Mouse (Mus musculus): Measurements from ENCODE around the gene Tdgf1. TPM values are rescaled to one million over a fixed set of nuclear protein-coding genes. Genes with fewer than 3 reads are reported as not detected.

Tdgf1 gene
- polyA plus RNA-seq, 1 experiment from 2014 or later = not detected

- Histone ChIP-seq H3K27ac (ENCODE audit: low read length) (no peak overlapping the region), H3K9me3 (ENCODE audit: low read length) (no peaks in the 10 kb centered on the region), H3K27me3 (ENCODE audit: insufficient read depth, low read length) (peaks cover 58% of the 10 kb centered on the region), H3K4me3 (ENCODE audit: low read length) (no peak overlapping the region), H3K9ac (replicated peaks; ENCODE audit: low read length) (no peak overlapping the region), H3K4me2 (replicated peaks; ENCODE audit: low read depth, low read length) (no peak overlapping the region), H3K4me1 (ENCODE audit: insufficient read depth, low read length) (no peaks in the 10 kb centered on the region), H3K36me3 (ENCODE audit: insufficient read depth, low read length) (no peaks in the 10 kb centered on the region)
- WGBS = 52% methylated on average over 6 of the region's 6 CpGs
- no peak for ATAC-seq (ENCODE audit: low FRiP score, low TSS enrichment)
These were observed 1.9 kb upstream of the Tdgf1 start for GRCm38 (mm10) chr9:110947900-110948299.

- Histone ChIP-seq H3K9ac (replicated peaks; ENCODE audit: low read length) (no peak overlapping the region), H3K27ac (ENCODE audit: low read length) (no peak overlapping the region), H3K9me3 (ENCODE audit: low read length) (no peaks in the 10 kb centered on the region), H3K36me3 (ENCODE audit: insufficient read depth, low read length) (no peaks in the 10 kb centered on the region), H3K4me3 (ENCODE audit: low read length) (no peak overlapping the region), H3K4me2 (replicated peaks; ENCODE audit: low read depth, low read length) (no peak overlapping the region), H3K27me3 (ENCODE audit: insufficient read depth, low read length) (peaks cover 52% of the 10 kb centered on the region), H3K4me1 (ENCODE audit: insufficient read depth, low read length) (no peaks in the 10 kb centered on the region)
- ATAC-seq (ENCODE audit: low FRiP score, low TSS enrichment) = no peak
- 21% methylated on average over 6 of the region's 6 CpGs for WGBS
These were observed 1.3 kb upstream of the Tdgf1 start for GRCm38 (mm10) chr9:110947261-110947661.

- 14% methylated on average over 20 of the region's 20 CpGs for WGBS
- Histone ChIP-seq H3K27me3 (ENCODE audit: insufficient read depth, low read length) (peaks cover 46% of the 10 kb centered on the region), H3K4me1 (ENCODE audit: insufficient read depth, low read length) (no peaks in the 10 kb centered on the region), H3K9ac (replicated peaks; ENCODE audit: low read length) (no peak overlapping the region), H3K4me2 (replicated peaks; ENCODE audit: low read depth, low read length) (no peak overlapping the region), H3K9me3 (ENCODE audit: low read length) (no peaks in the 10 kb centered on the region), H3K36me3 (ENCODE audit: insufficient read depth, low read length) (no peaks in the 10 kb centered on the region), H3K4me3 (ENCODE audit: low read length) (no peak overlapping the region), H3K27ac (ENCODE audit: low read length) (no peak overlapping the region)
- ATAC-seq (ENCODE audit: low FRiP score, low TSS enrichment) = no peak
These were observed 638 bp upstream of the Tdgf1 start for GRCm38 (mm10) chr9:110946548-110947044.

- ATAC-seq (ENCODE audit: low FRiP score, low TSS enrichment) = no peak
- no peaks in the 10 kb centered on the region for H3K4me1 ChIP-seq (ENCODE audit: insufficient read depth, low read length)
- 6% methylated on average over 18 of the region's 18 CpGs for WGBS
These were observed 615 bp downstream of the Tdgf1 start for GRCm38 (mm10) chr9:110945343-110945742.

GRCm38 (mm10) chr9:110944265-110944664 is 1.7 kb downstream of the Tdgf1 start:
- no peak overlapping the region for H3K4me2 ChIP-seq (replicated peaks; ENCODE audit: low read depth, low read length)
- 36% methylated on average over 13 of the region's 13 CpGs for WGBS
- no peak overlapping the region for H3K9ac ChIP-seq (replicated peaks; ENCODE audit: low read length)
- H3K27ac ChIP-seq (ENCODE audit: low read length) = no peak overlapping the region
- ATAC-seq (ENCODE audit: low FRiP score, low TSS enrichment) = no peak
- no peaks in the 10 kb centered on the region for H3K4me1 ChIP-seq (ENCODE audit: insufficient read depth, low read length)
- peaks cover 43% of the 10 kb centered on the region for H3K27me3 ChIP-seq (ENCODE audit: insufficient read depth, low read length)
- H3K4me3 ChIP-seq (ENCODE audit: low read length) = no peak overlapping the region
- no peaks in the 10 kb centered on the region for H3K36me3 ChIP-seq (ENCODE audit: insufficient read depth, low read length)
- H3K9me3 ChIP-seq (ENCODE audit: low read length) = no peaks in the 10 kb centered on the region

More at GRCm38 (mm10) chr9:110945343-110945742, 615 bp downstream of the Tdgf1 start:
- Histone ChIP-seq H3K36me3 (ENCODE audit: insufficient read depth, low read length) (no peaks in the 10 kb centered on the region), H3K4me3 (ENCODE audit: low read length) (no peak overlapping the region), H3K9me3 (ENCODE audit: low read length) (no peaks in the 10 kb centered on the region), H3K4me2 (replicated peaks; ENCODE audit: low read depth, low read length) (no peak overlapping the region), H3K9ac (replicated peaks; ENCODE audit: low read length) (no peak overlapping the region), H3K27ac (ENCODE audit: low read length) (no peak overlapping the region), H3K27me3 (ENCODE audit: insufficient read depth, low read length) (peaks cover 43% of the 10 kb centered on the region)

- no peaks in the 10 kb centered on the region for H3K27me3 ChIP-seq (ENCODE audit: insufficient read depth, low read length)
- no peak overlapping the region for H3K9ac ChIP-seq (replicated peaks; ENCODE audit: low read length)
- no peaks in the 10 kb centered on the region for H3K4me1 ChIP-seq (ENCODE audit: insufficient read depth, low read length)
- no peaks in the 10 kb centered on the region for H3K36me3 ChIP-seq (ENCODE audit: insufficient read depth, low read length)
- no peak overlapping the region for H3K4me3 ChIP-seq (ENCODE audit: low read length)
- no peaks in the 10 kb centered on the region for H3K9me3 ChIP-seq (ENCODE audit: low read length)
- H3K4me2 ChIP-seq (replicated peaks; ENCODE audit: low read depth, low read length) = no peak overlapping the region
- no peak for ATAC-seq (ENCODE audit: low FRiP score, low TSS enrichment)
- WGBS = 78% methylated on average over 12 of the region's 12 CpGs
- no peak overlapping the region for H3K27ac ChIP-seq (ENCODE audit: low read length)
These were observed 8.2 kb downstream of the Tdgf1 start for GRCm38 (mm10) chr9:110937506-110938490.

GRCm38 (mm10) chr9:110935941-110936340 is 10.0 kb downstream of the Tdgf1 start:
- H3K4me3 ChIP-seq (ENCODE audit: low read length) = no peak overlapping the region
- no peaks in the 10 kb centered on the region for H3K36me3 ChIP-seq (ENCODE audit: insufficient read depth, low read length)
- no peak overlapping the region for H3K9ac ChIP-seq (replicated peaks; ENCODE audit: low read length)
- no peaks in the 10 kb centered on the region for H3K4me1 ChIP-seq (ENCODE audit: insufficient read depth, low read length)
- 78% methylated on average over 7 of the region's 7 CpGs for WGBS
- no peak overlapping the region for H3K27ac ChIP-seq (ENCODE audit: low read length)
- H3K4me2 ChIP-seq (replicated peaks; ENCODE audit: low read depth, low read length) = no peak overlapping the region
- H3K9me3 ChIP-seq (ENCODE audit: low read length) = no peaks in the 10 kb centered on the region
- ATAC-seq (ENCODE audit: low FRiP score, low TSS enrichment) = no peak
- no peaks in the 10 kb centered on the region for H3K27me3 ChIP-seq (ENCODE audit: insufficient read depth, low read length)

GRCm38 (mm10) chr9:110933850-110934437 is 12.0 kb downstream of the Tdgf1 start:
- 82% methylated on average over 12 of the region's 12 CpGs for WGBS
- no peak for ATAC-seq (ENCODE audit: low FRiP score, low TSS enrichment)

GRCm38 (mm10) chr9:110931573-110931972 is 14.4 kb downstream of the Tdgf1 start:
- Histone ChIP-seq H3K27ac (ENCODE audit: low read length) (no peak overlapping the region), H3K27me3 (ENCODE audit: insufficient read depth, low read length) (no peaks in the 10 kb centered on the region), H3K9me3 (ENCODE audit: low read length) (no peaks in the 10 kb centered on the region), H3K4me1 (ENCODE audit: insufficient read depth, low read length) (no peaks in the 10 kb centered on the region), H3K36me3 (ENCODE audit: insufficient read depth, low read length) (no peaks in the 10 kb centered on the region), H3K9ac (replicated peaks; ENCODE audit: low read length) (no peak overlapping the region), H3K4me2 (replicated peaks; ENCODE audit: low read depth, low read length) (no peak overlapping the region), H3K4me3 (ENCODE audit: low read length) (no peak overlapping the region)
- ATAC-seq (ENCODE audit: low FRiP score, low TSS enrichment) = no peak
- 76% methylated on average over 6 of the region's 6 CpGs for WGBS

More at GRCm38 (mm10) chr9:110933850-110934437, 12.0 kb downstream of the Tdgf1 start:
- Histone ChIP-seq H3K4me3 (ENCODE audit: low read length) (no peak overlapping the region), H3K27me3 (ENCODE audit: insufficient read depth, low read length) (no peaks in the 10 kb centered on the region), H3K27ac (ENCODE audit: low read length) (no peak overlapping the region), H3K9me3 (ENCODE audit: low read length) (no peaks in the 10 kb centered on the region), H3K36me3 (ENCODE audit: insufficient read depth, low read length) (no peaks in the 10 kb centered on the region), H3K4me1 (ENCODE audit: insufficient read depth, low read length) (no peaks in the 10 kb centered on the region), H3K9ac (replicated peaks; ENCODE audit: low read length) (no peak overlapping the region), H3K4me2 (replicated peaks; ENCODE audit: low read depth, low read length) (no peak overlapping the region)

- Histone ChIP-seq H3K36me3 (ENCODE audit: insufficient read depth, low read length) (no peaks in the 10 kb centered on the region), H3K4me1 (ENCODE audit: insufficient read depth, low read length) (no peaks in the 10 kb centered on the region), H3K4me3 (ENCODE audit: low read length) (no peak overlapping the region), H3K9ac (replicated peaks; ENCODE audit: low read length) (no peak overlapping the region), H3K9me3 (ENCODE audit: low read length) (no peaks in the 10 kb centered on the region), H3K27me3 (ENCODE audit: insufficient read depth, low read length) (no peaks in the 10 kb centered on the region), H3K4me2 (replicated peaks; ENCODE audit: low read depth, low read length) (no peak overlapping the region), H3K27ac (ENCODE audit: low read length) (no peak overlapping the region)
- no peak for ATAC-seq (ENCODE audit: low FRiP score, low TSS enrichment)
- WGBS = 16% methylated on average over 7 of the region's 7 CpGs
These were observed 23.2 kb downstream of the Tdgf1 start for GRCm38 (mm10) chr9:110922759-110923158.
